Mouse (Mus musculus) c-Kit-negative CD71-positive TER-119-positive erythroid progenitor cells, embryonic 14.5 days (primary cell): ENCODE results near the gene Mocs1.
"Not testable (repeated sequence)": the region's sequence is repeated elsewhere in the genome, so short reads cannot be mapped to it uniquely, and the experiment has no call there.

Source experiments
- DNase-seq: peaks from one replicate; pipeline ENCODE4 v3.0.0-alpha.2; 2013; ENCODE audit warnings: low read depth, low spot score

Gene Mocs1

GRCm38 (mm10) chr17:49432071-49432711, 4.0 kb downstream of the Mocs1 start:
- peak; percentile 50 for DNase-seq

GRCm38 (mm10) chr17:49433071-49433470, 4.9 kb downstream of the Mocs1 start:
- DNase-seq: no peak

GRCm38 (mm10) chr17:49434236-49434635, 6.1 kb downstream of the Mocs1 start:
- DNase-seq: no peak

- no peak for DNase-seq
Observed at GRCm38 (mm10) chr17:49435081-49435480, 6.9 kb downstream of the Mocs1 start.

- no peak for DNase-seq
Observed at GRCm38 (mm10) chr17:49436631-49437030, 8.5 kb downstream of the Mocs1 start.

- DNase-seq: not testable (repeated sequence)
Observed at GRCm38 (mm10) chr17:49437306-49437705, 9.1 kb downstream of the Mocs1 start.

GRCm38 (mm10) chr17:49438822-49439574, 10.8 kb downstream of the Mocs1 start:
- DNase-seq: peak; percentile 49

- DNase-seq: no peak
Observed at GRCm38 (mm10) chr17:49439706-49440105, 11.5 kb downstream of the Mocs1 start.

GRCm38 (mm10) chr17:49440331-49441130, 12.4 kb downstream of the Mocs1 start:
- DNase-seq: no peak

GRCm38 (mm10) chr17:49442841-49443240, 14.7 kb downstream of the Mocs1 start:
- DNase-seq: not testable (repeated sequence)

GRCm38 (mm10) chr17:49448570-49449229, 20.5 kb downstream of the Mocs1 start:
- no peak for DNase-seq

GRCm38 (mm10) chr17:49449230-49449608, 21.1 kb downstream of the Mocs1 start:
- DNase-seq: no peak

- DNase-seq: no peak
Observed at GRCm38 (mm10) chr17:49450922-49451321, 22.8 kb downstream of the Mocs1 start.

GRCm38 (mm10) chr17:49456334-49456733, 28.2 kb downstream of the Mocs1 start:
- DNase-seq: no peak

- DNase-seq: no peak
Observed at GRCm38 (mm10) chr17:49457833-49458232, 29.7 kb downstream of the Mocs1 start.

- DNase-seq: no peak
Observed at GRCm38 (mm10) chr17:49458386-49458785, 30.2 kb downstream of the Mocs1 start.

GRCm38 (mm10) chr17:49464884-49465283, 36.7 kb downstream of the Mocs1 start:
- no peak for DNase-seq

GRCm38 (mm10) chr17:49468223-49468622, 40.1 kb downstream of the Mocs1 start:
- DNase-seq: peak; percentile 24

GRCm38 (mm10) chr17:49472626-49473025, 44.5 kb downstream of the Mocs1 start:
- DNase-seq: no peak

- no peak for DNase-seq
Observed at GRCm38 (mm10) chr17:49474051-49474450, 45.9 kb downstream of the Mocs1 start.

- no peak for DNase-seq
Observed at GRCm38 (mm10) chr17:49475174-49475573, 47.0 kb downstream of the Mocs1 start.

- DNase-seq: no peak
Observed at GRCm38 (mm10) chr17:49477370-49477769, 49.2 kb downstream of the Mocs1 start.
